Mouse (Mus musculus): ENCODE results near the gene Hist1h2bj.

The Hist1h2bj gene

GRCm38 (mm10) chr13:22042568-22043502 is at the start of gene Hist1h2bj, which contains the start of gene Hist1h2ag:
Gene Hist1h2bj, plus strand, starts transcription at chr13:22043214.
Gene Hist1h2ag, minus strand, starts transcription at chr13:22042944.
- DNase-seq (ENCODE audit: low read depth, low spot score) = peak; percentile 100

- no peak for DNase-seq (ENCODE audit: low read depth, low spot score)
These were observed 48.9 kb upstream of the Hist1h2bj start for GRCm38 (mm10) chr13:21993957-21994738.

GRCm38 (mm10) chr13:21994896-21995295 is 48.1 kb upstream of the Hist1h2bj start:
- no peak for DNase-seq (ENCODE audit: low read depth, low spot score)

- no peak for DNase-seq (ENCODE audit: low read depth, low spot score)
These were observed 47.6 kb upstream of the Hist1h2bj start for GRCm38 (mm10) chr13:21995331-21995914.

DNA sequence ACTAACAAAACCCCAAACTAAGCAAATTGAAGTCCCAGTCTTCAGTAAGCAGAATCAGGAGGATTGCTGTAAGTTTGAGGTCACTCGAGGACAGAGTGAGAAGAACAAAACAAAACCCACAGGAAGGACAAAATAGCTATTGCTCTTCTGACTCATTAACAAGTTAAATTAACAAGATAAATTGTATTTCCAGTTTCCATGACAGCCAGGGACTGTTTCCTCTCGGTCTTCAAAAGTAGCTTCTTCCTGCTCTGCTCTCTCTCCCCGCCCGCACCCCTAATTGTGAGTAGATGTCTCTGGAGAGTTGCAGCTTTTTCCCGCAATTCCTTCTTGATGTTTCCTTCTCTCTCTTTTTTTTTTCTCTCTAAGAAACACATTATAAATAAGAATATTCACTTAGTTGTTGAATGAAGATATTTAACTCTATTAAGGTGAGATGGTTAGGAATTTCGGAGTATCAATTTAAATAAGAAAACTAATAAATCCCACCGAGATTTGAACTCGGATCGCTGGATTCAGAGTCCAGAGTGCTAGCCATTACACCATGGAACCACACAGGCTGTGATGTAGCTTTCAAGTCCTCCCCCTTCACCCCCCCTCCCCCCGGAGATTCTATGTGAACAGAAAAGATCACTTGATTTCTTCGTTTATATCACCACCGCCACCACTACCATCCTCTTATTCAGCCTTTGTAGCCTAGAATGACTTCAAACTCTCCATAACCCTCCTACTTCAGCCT is 46.7 kb upstream of the Hist1h2bj start:
- DNase-seq (ENCODE audit: low read depth, low spot score) = no peak

GRCm38 (mm10) chr13:21996840-21997185 is 46.2 kb upstream of the Hist1h2bj start:
- no peak for DNase-seq (ENCODE audit: low read depth, low spot score)

DNA sequence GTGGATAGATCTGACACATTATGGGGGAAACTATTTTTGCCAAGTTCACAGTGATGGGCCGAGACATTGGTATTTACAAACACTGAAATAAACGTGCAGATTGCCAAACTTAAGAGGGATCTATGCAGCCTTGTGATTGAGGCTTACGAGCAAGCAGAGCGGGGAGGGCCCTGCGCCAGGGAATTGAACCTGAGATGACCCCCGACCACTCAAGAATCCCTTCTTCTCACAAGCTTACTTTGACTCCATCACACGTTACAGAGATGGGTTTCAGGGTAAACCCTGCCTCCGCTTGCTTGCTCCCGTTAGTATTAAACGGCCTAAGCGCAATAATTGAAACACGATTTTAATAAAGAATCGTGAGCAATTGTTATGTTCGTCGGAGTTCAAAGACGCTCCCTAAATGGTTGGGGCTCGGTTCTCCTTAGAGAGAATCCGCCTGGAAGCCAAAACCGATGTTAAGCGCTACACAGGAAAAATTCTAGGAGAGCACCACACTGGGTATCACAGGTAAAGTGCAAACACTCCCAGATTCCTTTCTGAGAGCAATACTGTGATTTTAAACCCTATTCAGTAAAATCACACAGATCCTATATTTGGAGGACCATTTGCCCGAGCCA is 45.7 kb upstream of the Hist1h2bj start:
- no peak for DNase-seq (ENCODE audit: low read depth, low spot score)

- DNase-seq (ENCODE audit: low read depth, low spot score) = no peak
These were observed 45.2 kb upstream of the Hist1h2bj start for GRCm38 (mm10) chr13:21997821-21998220.

GRCm38 (mm10) chr13:21998412-21998811 is 44.6 kb upstream of the Hist1h2bj start:
- DNase-seq (ENCODE audit: low read depth, low spot score) = no peak

- no peak for DNase-seq (ENCODE audit: low read depth, low spot score)
These were observed 43.9 kb upstream of the Hist1h2bj start for GRCm38 (mm10) chr13:21999147-21999546.

DNA sequence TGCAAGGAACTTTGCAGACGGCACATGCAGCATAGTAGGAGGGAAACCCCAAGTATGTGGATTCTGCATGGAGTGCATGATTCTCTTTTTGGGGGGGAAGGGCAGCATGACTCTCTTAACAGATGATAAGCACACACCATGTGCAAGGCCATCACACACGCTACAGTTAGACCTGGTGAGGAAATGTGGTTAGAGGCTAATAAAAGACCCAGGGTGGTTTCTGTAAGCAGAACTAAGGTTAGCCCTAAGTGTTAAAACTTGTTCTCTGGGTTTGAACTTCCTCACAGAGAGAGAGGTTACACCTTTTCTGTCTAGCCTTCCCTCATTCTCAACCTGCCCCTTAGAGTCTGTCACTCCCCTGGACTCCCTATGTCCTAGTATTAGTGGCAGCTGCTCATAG is 41.7 kb upstream of the Hist1h2bj start:
- no peak for DNase-seq (ENCODE audit: low read depth, low spot score)

DNA sequence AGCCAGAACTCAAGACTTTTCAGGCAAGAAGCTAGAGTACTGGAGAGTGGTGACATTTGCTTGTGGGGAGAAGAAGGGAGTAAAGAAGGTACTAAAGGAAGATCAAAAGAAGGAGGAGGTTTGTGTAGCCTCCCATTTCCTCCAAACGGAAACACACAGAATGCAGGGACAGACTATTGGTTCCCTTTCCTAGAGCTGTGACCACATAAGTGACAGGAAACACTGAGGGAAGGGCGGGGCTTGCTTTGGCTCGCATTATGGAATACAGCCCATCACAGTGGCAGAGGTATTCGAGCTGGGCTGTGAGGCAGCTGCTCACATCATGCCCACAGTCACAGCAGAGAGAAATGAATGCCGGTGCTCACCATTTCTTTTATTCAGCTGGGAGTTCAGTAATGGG is 41.2 kb upstream of the Hist1h2bj start:
- DNase-seq (ENCODE audit: low read depth, low spot score) = no peak

DNA sequence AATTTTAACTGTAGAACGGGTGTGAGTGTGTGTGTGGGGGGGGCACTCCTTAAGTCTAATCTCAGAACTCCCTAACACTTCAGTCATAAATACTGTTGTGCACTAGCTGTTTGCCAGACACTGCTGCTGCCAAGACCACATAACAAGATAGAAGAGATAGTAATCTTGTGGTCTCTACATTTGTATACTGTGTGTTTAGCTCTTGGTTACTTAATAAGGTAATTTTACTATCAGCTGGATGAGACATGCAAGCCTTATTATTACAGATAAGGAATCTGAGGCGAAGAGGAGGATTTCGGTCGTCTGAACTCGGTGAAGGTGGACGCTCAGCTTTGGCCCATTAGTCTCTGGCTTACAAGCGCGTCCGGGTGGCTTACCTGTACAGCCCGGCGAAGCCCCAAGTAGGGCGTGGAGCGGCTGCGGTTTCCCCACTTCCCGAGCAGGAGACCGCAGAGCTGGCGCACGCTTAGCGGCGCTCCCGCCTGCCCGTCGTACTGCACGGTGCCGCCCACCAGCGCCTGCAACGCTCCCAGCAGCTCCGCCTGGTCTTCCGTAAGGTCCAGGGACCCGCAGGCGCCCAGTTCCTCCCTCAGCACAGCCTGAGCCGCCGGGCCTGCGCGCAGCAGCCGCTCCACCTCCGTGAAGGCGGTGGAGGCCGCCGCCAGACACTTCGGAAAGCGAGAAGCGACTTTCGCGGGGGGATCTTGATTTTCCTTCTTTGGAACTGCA is 37.2 kb upstream of the Hist1h2bj start:
- no peak for DNase-seq (ENCODE audit: low read depth, low spot score)

GRCm38 (mm10) chr13:22006334-22007120 is 36.5 kb upstream of the Hist1h2bj start:
- no peak for DNase-seq (ENCODE audit: low read depth, low spot score)

DNA sequence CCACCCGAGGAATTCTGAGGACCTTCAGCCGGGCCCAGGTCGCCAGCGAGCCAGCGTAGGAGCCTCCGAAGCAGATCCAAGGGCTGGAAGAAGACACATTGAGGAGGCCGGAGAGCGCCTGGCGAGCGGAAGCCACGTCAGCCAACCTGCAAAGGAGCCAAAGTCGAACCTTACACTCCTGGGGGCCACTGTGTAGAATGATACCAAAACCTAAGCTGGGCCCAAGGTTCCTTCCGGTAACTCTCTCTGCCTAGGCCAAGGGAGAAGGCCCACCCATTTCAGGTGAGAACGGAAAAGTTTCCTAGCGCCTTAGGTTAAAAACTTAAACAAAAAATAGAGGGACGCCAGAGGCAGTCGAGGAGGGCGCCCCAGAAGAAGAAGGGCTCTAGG is 35.9 kb upstream of the Hist1h2bj start:
- DNase-seq (ENCODE audit: low read depth, low spot score) = no peak

DNA sequence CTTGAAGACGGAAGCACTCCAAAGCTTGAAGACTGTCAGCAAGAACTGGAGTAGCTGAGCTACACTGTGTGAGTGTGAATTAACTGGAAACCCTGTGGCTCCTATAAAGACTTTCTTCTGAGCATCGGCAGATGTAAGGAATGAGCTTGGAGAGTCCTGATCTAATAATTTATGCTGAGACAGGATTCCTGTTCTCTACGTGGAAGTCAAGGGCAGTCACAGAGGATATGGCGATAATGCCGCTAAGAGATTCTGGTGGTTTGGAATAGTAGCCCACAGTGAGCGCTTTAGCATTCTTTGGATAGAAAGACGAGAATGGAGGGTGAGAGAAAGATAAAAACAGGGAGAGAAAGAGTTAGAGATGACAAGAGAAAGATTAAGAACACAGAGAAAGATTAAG is 35.1 kb upstream of the Hist1h2bj start:
- DNase-seq (ENCODE audit: low read depth, low spot score) = no peak

- no peak for DNase-seq (ENCODE audit: low read depth, low spot score)
These were observed 34.3 kb upstream of the Hist1h2bj start for GRCm38 (mm10) chr13:22008707-22009106.

GRCm38 (mm10) chr13:22009642-22010041 is 33.4 kb upstream of the Hist1h2bj start, which contains the start of gene Prss16:
Gene Prss16, minus strand, starts transcription at chr13:22009742.
- DNase-seq (ENCODE audit: low read depth, low spot score) = no peak

GRCm38 (mm10) chr13:22013716-22014115 is 29.3 kb upstream of the Hist1h2bj start:
- DNase-seq (ENCODE audit: low read depth, low spot score) = no peak

Measured in c-Kit-negative CD71-positive TER-119-positive erythroid progenitor cells, embryonic 14.5 days (primary cell).